Mouse (Mus musculus) granulocyte monocyte progenitor cell, adult 5-6 weeks (primary cell): ENCODE results near the gene Tcte3. TPM values are rescaled to one million over a fixed set of nuclear protein-coding genes. Genes with fewer than 3 reads are reported as not detected.
"Not testable (repeated sequence)": the region's sequence is repeated elsewhere in the genome, so short reads cannot be mapped to it uniquely, and the experiment has no call there.

Experiments
- ATAC-seq: replicated peaks from 2 replicates; pipeline ENCODE4 v1.8.0; 2016; ENCODE audit warnings: mild to moderate bottlenecking, moderate TSS enrichment, inconsistent platforms; ENCODE audit not compliant: poor library complexity, severe bottlenecking
- total RNA-seq, 2 experiments: library from RNA; stranded (forward) in 1 of 2; stranded (reverse) in 1 of 2; fragments of 200-712, 200-1000 nt in 1 of 2; fragments of >200 nt in 1 of 2; fragmentation: Nextera tagmentation in 1 of 2; gene quantifications; 2 replicates each; pipeline ENCODE4 v1.2.3; 2014 to 2017

Gene Tcte3
- total RNA-seq, 2 experiments from 2014 or later: not detected

DNA sequence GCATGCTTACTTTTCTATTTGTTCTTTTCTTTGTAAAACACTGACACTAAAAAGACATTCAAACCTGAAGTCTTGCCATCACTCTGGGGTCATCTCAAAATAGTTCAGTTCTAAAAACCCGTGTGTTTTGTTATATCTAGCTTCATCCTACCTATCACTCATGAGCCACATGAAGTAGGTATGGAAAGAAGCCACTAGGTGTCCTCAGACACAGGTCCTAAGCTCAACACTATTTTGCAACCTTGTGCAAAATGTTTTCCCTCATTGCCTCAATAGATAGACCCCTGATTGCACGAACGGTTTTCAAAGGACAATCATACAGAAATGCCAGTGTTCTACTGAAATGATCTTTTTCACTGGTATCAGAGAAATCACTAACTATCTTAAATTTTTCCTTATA is 833 bp downstream of the Tcte3 start:
- peak; percentile 73 for ATAC-seq

DNA sequence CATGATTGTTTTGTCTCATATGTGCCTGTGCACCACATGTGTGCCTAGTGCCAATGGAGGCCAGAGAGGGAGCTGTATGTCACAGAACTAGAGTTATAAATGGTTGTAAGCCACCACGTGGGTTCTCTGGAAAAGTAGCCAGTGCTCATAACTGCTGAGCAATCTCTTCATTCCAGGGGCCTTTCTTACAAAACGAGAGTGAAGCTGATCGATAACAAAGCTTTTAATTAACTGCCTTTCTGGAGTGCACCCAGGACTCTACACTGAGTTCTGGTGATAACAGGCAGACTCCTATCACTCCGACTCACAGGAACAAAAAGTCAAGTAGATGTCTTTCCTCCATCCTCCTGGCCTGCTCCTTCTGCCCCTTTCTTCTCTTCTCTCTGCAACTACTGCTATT is 9.9 kb downstream of the Tcte3 start:
- ATAC-seq: not testable (repeated sequence)

DNA sequence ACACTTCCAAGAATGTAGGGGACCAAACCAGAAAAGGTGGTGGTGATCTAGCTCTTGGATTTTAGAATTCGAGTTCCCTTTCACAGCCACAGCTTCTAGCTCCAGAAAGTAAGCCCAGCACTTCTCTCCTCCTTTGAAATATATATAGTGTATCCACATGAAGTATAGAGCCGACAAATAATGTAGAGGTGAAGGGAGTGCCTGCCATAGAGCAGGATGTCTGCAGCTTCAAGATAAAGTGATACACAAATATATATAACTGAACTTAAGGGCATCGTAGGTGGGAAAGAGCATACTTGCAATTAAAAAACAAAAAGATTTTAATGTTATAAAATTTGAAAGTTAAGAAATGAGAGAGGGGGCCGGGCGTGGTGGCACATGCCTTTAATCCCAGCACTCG is 15.8 kb downstream of the Tcte3 start:
- not testable (repeated sequence) for ATAC-seq

DNA sequence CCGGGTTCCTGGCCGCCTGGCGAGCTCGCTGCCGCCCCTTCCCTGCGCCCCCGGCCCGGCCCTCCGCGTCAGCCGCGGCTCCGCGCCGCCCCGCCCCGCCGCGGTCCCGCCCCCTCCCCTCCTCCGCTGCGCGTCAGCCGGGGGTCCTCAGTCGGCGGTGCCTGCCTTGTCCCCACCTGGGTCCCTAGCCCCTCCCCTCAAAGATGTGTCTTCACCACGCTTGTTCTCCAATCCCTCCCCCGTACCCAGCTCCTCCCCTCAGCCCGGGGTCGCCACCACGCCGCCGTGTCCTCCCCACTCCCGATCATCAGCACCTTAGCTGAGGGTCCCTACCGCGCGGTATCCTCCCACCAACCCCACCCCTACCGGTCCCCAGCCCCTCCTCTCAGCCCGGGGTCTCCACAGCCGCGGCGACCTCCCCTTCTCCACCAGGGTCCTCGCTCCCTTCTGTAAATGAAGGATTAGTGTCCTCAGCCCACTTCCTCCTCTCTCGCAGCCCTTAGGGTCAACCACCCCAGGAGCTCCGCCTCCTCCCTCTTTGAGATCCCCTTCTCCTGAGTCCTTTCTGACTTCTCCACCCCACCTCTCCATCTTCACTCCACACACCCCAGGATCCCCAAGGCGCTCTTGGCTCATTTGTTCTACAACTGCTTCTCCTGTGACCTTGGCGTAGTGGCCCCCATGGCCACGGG is 16.6 kb downstream of the Tcte3 start:
- ATAC-seq: peak; percentile 77

DNA sequence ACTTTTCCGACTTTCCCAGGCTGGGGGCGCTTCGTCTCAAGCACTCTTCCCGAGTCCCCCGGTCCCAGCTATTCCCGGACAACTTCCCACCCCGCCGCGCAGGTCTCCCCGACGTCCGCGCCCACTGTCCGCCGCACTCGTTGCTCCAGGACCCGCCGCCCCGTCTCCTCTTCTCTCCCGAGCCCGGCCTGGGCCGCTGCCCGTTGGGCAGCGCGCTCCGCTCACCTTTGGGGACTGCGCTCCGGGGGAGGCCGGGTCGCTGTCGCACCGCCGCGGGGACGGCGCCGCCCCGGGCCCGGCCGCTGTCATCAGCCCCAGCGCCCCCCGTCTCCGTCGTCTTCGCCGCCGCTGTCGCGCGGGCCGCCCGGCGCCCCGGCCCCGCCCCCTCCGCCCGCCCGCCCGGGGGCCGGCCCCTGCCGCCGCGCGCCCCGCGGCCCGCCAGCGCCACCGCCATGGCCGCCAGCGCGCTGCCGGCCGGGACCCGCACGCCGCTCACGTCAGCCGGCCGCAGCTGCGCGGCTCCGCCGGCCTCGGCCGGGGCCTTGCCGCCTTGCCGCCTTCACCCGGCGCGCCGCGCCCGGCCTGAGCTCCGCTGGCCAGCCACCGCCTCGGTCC is 17.3 kb downstream of the Tcte3 start:
- ATAC-seq: peak; percentile 9

DNA sequence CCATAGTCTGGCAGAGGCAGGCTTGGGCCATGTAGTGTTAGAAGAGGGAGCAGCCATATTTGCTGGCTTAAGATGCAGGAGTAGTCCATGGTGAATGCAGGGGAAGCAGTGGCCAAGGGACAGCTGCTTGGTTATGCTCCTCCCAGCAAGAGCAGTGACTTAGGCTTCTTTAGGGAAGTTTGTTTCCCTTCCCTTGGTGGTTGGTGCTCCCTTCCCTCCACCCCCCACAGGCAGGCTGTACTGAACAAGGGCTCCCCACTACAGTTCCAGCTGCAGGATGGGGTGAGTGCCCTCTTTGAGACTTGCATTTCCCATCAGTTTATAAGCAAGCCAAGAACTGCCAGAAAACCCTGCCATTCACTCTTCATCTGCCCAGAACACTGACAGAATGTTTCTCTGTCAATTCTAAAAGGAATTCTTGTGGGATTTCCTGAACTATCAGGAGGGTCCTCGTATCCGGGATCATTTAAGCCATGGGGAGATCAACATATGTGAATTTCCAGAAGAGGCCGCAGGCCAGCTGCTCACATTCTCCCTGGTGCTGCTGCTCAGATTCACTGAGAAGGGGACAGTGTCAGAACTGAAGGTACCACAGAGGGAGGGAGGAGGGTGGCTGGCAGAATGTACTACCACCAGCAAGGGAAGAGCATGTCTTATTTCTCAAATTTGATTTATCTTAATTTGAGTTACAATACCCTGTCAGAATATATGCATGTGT is 19.6 kb downstream of the Tcte3 start:
- ATAC-seq: peak; percentile 59

DNA sequence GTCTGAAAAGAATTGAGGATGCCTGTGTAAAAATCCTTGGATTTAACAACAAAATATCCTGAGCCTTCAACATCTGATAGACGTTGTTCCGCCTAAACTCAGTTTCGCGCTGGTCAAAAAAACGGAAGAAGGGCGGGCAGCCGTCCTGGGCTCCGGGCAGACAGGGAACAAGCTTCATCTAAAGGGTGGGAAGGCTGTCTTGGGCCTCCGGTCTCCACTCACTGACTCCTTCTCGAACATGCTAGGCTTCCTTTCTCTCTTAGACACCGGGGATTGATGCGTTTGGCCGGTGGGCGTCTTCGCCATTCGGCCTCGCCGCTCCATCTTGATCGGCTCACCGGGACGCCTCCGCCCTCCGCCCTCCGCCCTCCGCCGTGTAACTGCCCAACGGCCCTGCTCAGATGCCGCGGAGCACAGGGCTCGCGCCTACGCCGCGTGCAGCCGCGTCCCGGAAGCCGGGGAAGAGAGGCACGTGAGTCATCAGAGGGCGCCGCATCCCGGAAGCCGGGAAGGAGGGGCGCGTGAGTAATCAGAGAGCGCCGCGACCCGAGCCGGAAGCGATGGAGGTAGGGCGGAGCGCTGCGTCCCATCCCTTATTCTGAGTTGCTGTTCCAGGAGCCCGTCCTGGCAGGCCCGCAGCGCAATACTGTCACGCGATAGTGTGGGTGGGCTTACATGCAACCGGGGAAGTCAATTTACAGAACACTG is 31.4 kb downstream of the Tcte3 start, which contains the start of gene Gm3435:
Gm3435 (plus strand) TSS at position 471 of the 708 bp plus-strand sequence.
- peak; percentile 93 for ATAC-seq

DNA sequence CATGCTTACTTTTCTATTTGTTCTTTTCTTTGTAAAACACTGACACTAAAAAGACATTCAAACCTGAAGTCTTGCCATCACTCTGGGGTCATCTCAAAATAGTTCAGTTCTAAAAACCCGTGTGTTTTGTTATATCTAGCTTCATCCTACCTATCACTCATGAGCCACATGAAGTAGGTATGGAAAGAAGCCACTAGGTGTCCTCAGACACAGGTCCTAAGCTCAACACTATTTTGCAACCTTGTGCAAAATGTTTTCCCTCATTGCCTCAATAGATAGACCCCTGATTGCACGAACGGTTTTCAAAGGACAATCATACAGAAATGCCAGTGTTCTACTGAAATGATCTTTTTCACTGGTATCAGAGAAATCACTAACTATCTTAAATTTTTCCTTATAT is 32.2 kb downstream of the Tcte3 start:
- ATAC-seq: peak; percentile 74

DNA sequence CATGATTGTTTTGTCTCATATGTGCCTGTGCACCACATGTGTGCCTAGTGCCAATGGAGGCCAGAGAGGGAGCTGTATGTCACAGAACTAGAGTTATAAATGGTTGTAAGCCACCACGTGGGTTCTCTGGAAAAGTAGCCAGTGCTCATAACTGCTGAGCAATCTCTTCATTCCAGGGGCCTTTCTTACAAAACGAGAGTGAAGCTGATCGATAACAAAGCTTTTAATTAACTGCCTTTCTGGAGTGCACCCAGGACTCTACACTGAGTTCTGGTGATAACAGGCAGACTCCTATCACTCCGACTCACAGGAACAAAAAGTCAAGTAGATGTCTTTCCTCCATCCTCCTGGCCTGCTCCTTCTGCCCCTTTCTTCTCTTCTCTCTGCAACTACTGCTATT is 41.2 kb downstream of the Tcte3 start:
- not testable (repeated sequence) for ATAC-seq

DNA sequence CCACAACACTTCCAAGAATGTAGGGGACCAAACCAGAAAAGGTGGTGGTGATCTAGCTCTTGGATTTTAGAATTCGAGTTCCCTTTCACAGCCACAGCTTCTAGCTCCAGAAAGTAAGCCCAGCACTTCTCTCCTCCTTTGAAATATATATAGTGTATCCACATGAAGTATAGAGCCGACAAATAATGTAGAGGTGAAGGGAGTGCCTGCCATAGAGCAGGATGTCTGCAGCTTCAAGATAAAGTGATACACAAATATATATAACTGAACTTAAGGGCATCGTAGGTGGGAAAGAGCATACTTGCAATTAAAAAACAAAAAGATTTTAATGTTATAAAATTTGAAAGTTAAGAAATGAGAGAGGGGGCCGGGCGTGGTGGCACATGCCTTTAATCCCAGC is 47.1 kb downstream of the Tcte3 start:
- not testable (repeated sequence) for ATAC-seq

DNA sequence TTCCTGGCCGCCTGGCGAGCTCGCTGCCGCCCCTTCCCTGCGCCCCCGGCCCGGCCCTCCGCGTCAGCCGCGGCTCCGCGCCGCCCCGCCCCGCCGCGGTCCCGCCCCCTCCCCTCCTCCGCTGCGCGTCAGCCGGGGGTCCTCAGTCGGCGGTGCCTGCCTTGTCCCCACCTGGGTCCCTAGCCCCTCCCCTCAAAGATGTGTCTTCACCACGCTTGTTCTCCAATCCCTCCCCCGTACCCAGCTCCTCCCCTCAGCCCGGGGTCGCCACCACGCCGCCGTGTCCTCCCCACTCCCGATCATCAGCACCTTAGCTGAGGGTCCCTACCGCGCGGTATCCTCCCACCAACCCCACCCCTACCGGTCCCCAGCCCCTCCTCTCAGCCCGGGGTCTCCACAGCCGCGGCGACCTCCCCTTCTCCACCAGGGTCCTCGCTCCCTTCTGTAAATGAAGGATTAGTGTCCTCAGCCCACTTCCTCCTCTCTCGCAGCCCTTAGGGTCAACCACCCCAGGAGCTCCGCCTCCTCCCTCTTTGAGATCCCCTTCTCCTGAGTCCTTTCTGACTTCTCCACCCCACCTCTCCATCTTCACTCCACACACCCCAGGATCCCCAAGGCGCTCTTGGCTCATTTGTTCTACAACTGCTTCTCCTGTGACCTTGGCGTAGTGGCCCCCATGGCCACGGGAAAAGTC is 48.0 kb downstream of the Tcte3 start:
- peak; percentile 77 for ATAC-seq

DNA sequence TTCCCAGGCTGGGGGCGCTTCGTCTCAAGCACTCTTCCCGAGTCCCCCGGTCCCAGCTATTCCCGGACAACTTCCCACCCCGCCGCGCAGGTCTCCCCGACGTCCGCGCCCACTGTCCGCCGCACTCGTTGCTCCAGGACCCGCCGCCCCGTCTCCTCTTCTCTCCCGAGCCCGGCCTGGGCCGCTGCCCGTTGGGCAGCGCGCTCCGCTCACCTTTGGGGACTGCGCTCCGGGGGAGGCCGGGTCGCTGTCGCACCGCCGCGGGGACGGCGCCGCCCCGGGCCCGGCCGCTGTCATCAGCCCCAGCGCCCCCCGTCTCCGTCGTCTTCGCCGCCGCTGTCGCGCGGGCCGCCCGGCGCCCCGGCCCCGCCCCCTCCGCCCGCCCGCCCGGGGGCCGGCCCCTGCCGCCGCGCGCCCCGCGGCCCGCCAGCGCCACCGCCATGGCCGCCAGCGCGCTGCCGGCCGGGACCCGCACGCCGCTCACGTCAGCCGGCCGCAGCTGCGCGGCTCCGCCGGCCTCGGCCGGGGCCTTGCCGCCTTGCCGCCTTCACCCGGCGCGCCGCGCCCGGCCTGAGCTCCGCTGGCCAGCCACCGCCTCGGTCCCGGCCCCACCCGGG is 48.7 kb downstream of the Tcte3 start:
- peak; percentile 4; the same call in 1 of the 2 replicates for ATAC-seq

DNA sequence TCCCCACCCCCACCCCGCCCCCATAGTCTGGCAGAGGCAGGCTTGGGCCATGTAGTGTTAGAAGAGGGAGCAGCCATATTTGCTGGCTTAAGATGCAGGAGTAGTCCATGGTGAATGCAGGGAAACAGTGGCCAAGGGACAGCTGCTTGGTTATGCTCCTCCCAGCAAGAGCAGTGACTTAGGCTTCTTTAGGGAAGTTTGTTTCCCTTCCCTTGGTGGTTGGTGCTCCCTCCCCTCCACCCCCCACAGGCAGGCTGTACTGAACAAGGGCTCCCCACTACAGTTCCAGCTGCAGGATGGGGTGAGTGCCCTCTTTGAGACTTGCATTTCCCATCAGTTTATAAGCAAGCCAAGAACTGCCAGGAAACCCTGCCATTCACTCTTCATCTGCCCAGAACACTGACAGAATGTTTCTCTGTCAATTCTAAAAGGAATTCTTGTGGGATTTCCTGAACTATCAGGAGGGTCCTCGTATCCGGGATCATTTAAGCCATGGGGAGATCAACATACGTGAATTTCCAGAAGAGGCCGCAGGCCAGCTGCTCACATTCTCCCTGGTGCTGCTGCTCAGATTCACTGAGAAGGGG is 51.1 kb downstream of the Tcte3 start:
- peak; percentile 54 for ATAC-seq

DNA sequence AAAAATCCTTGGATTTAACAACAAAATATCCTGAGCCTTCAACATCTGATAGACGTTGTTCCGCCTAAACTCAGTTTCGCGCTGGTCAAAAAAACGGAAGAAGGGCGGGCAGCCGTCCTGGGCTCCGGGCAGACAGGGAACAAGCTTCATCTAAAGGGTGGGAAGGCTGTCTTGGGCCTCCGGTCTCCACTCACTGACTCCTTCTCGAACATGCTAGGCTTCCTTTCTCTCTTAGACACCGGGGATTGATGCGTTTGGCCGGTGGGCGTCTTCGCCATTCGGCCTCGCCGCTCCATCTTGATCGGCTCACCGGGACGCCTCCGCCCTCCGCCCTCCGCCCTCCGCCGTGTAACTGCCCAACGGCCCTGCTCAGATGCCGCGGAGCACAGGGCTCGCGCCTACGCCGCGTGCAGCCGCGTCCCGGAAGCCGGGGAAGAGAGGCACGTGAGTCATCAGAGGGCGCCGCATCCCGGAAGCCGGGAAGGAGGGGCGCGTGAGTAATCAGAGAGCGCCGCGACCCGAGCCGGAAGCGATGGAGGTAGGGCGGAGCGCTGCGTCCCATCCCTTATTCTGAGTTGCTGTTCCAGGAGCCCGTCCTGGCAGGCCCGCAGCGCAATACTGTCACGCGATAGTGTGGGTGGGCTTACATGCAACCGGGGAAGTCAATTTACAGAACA is 62.8 kb downstream of the Tcte3 start, which contains the start of the genes 9030025P20Rik and Gm3417:
9030025P20Rik (plus strand) TSS at position 107 of the 677 bp plus-strand sequence.
Gm3417 (minus strand) TSS at position 429 of the 677 bp plus-strand sequence.
- peak; percentile 94 for ATAC-seq

DNA sequence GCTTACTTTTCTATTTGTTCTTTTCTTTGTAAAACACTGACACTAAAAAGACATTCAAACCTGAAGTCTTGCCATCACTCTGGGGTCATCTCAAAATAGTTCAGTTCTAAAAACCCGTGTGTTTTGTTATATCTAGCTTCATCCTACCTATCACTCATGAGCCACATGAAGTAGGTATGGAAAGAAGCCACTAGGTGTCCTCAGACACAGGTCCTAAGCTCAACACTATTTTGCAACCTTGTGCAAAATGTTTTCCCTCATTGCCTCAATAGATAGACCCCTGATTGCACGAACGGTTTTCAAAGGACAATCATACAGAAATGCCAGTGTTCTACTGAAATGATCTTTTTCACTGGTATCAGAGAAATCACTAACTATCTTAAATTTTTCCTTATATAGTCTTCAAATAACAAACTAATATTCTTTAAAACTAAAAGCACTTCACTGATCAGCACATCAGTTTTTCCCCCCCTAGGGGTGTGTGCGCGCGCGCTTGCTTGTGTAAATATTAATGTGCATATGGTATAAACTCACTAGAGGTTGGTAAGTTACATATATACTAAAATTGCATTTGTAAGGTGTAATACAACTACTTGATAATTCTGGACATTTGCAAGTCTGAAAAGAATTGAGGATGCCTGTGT is 63.4 kb downstream of the Tcte3 start:
- ATAC-seq: peak; percentile 73
